Mouse (Mus musculus): ENCODE results near the gene Vgll2. TPM values are rescaled to one million over a fixed set of nuclear protein-coding genes. Genes with fewer than 3 reads are reported as not detected.

Vgll2 gene
- polyA plus RNA-seq (2014; fragmentation: Illumina TruSeq; extraction: RNeasy Lipid Tissue Mini Kit (QIAGEN cat#74804); ENCODE audit: low read depth, low replicate concordance): not detected

GRCm38 (mm10) chr10:52022413-52023212 is at the start of gene Vgll2:
Vgll2 (plus strand) TSS chr10:52022502.

Other genes starting within 250 kb of the Vgll2 start
- 42.9 TPM for gene Ros1, start 172.7 kb downstream of the Vgll2 start, polyA plus RNA-seq (2014; fragmentation: Illumina TruSeq; extraction: RNeasy Lipid Tissue Mini Kit (QIAGEN cat#74804); ENCODE audit: low read depth, low replicate concordance)
- gene Dcbld1, start 211.1 kb downstream of the Vgll2 start, polyA plus RNA-seq (2014; fragmentation: Illumina TruSeq; extraction: RNeasy Lipid Tissue Mini Kit (QIAGEN cat#74804); ENCODE audit: low read depth, low replicate concordance): 7.3 TPM